In the genomic region with DNA sequence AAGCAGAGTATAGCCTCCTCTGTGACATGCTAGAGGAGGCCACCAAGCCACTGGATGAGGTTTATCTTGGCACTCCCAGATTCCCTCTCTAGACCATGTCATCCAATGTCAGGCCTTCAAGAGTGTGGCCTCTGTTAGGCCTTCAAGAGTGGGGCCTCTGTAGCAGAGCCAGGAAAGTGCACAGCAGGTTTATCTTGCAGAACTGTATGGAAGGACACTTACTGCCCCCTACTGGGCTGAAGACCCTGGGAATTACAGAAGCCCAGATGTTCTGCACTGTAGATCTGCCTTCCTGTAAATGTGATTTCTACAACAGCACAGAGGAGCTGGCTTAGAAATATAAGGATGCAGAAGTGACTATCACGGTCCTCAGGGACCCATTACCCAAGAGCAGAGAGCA, we compare ENCODE assay signal across 9 mouse cellular contexts. TPM values are rescaled to one million over a fixed set of nuclear protein-coding genes. Genes with fewer than 3 reads are reported as not detected.
DNase-seq lines count a peak whose midpoint lies in the region; ATAC-seq and TF ChIP-seq lines count a peak whose summit lies in the region.
"Had no signal": no experiment of that assay in that cellular context is flagged by ENCODE, and none has a peak within 500 bp of the region (broad histone marks: within the 10 kb centered on the region; RNA-seq: fewer than 3 reads in every experiment).

No protein-coding gene starts in this region.

- DNase-seq in A20 (ENCODE audit: low read depth, low spot score) = peak; percentile 54
- DNase-seq in heart, postnatal 4 days = peak; percentile 64
- peak; percentile 9 for DNase-seq in layer of hippocampus, adult 9-11 months
- DNase-seq in lung, postnatal 10 days = peak; percentile 82
- DNase-seq in c-Kit-positive CD71-positive TER-119-positive erythroid progenitor cells, embryonic 14.5 days (ENCODE audit: low spot score) = no peak

- H3K9ac ChIP-seq in stomach, embryonic 14.5 days (replicated peaks; ENCODE audit: low read depth, low read length) = no peak overlapping the region

- no peak overlapping the region for H3K4me2 ChIP-seq in stomach, embryonic 14.5 days (replicated peaks; ENCODE audit: low read depth, low read length)

- no peak overlapping the region for H3K4me3 ChIP-seq in E14TG2a.4 (replicated peaks; ENCODE audit: low read length)
- no peak overlapping the region for H3K4me3 ChIP-seq in cortical plate, adult 2 months (ENCODE audit: insufficient read depth, low read length)
- no peak overlapping the region for H3K4me3 ChIP-seq in stomach, embryonic 14.5 days (ENCODE audit: low read depth, low read length)
- H3K4me3 ChIP-seq: erythroblast, embryonic 14.5 days had no signal

- 0 out of 2 replicates have a peak, but pooled peaks cover 2% of the 10 kb centered on the region for H3K27me3 ChIP-seq in E14TG2a.4 (ENCODE audit: insufficient read depth, low read length)
- H3K27me3 ChIP-seq in stomach, embryonic 14.5 days (ENCODE audit: control insufficient read depth, insufficient read depth, low read length) = no peaks in the 10 kb centered on the region

- H3K27ac ChIP-seq in cortical plate, adult 2 months (ENCODE audit: insufficient read depth, low read length) = no peak overlapping the region
- no peak overlapping the region for H3K27ac ChIP-seq in stomach, embryonic 14.5 days (ENCODE audit: low read length)

- peak; percentile 33; the same call in 1 of the 2 replicates for ATAC-seq in stomach, embryonic 14.5 days (ENCODE audit: insufficient number of reproducible peaks, insufficient read depth, low FRiP score, low read depth)

- no peaks in the 10 kb centered on the region for H3K36me3 ChIP-seq in E14TG2a.4 (ENCODE audit: insufficient read depth, low read length)
- H3K36me3 ChIP-seq in stomach, embryonic 14.5 days (ENCODE audit: control insufficient read depth, insufficient read depth, low read length) = no peaks in the 10 kb centered on the region

- H3K9me3 ChIP-seq in E14TG2a.4 (ENCODE audit: low read length) = no peaks in the 10 kb centered on the region
- no peaks in the 10 kb centered on the region for H3K9me3 ChIP-seq in stomach, embryonic 14.5 days (ENCODE audit: control insufficient read depth, low read depth, low read length)

- 46% methylated on average over 1 of the region's 1 CpGs for WGBS in stomach, embryonic 14.5 days

- peak; percentile 42 for TF ChIP-seq CTCF in E14TG2a.4 (conservative IDR thresholded peaks at IDR 0.05; ENCODE audit: low read length)
- TF ChIP-seq CTCF in cortical plate, adult 2 months (IDR thresholded peaks at IDR 0.05; ENCODE audit: extremely low read depth, insufficient read depth, low read length) = peak; percentile 75

- H3K4me1 ChIP-seq in E14TG2a.4 (replicated peaks; ENCODE audit: low read depth, low read length) = no peaks in the 10 kb centered on the region
- no peaks in the 10 kb centered on the region for H3K4me1 ChIP-seq in cortical plate, adult 2 months (ENCODE audit: control insufficient read depth, insufficient read depth, low read length)
- H3K4me1 ChIP-seq in stomach, embryonic 14.5 days (ENCODE audit: control insufficient read depth, insufficient read depth, low read length) = no peaks in the 10 kb centered on the region

- TF ChIP-seq POLR2A in cortical plate, adult 2 months (IDR thresholded peaks at IDR 0.05; ENCODE audit: extremely low read depth, insufficient read depth, low read length) = no peak

RNA-seq across cellular contexts. Expression of a gene that starts 19.8 kb away (rescaled TPM):
- not detected in 2 replicates for polyA plus RNA-seq in cortical plate, adult 2 months (2012; rRNA removed)
- total RNA-seq in heart, postnatal 4 days (2021) = not detected
- polyA plus RNA-seq in stomach, embryonic 14.5 days (2014; fragmentation: Nextera tagmentation; extraction: Ambion mirVana) = not detected in 2 replicates

RNA-seq across cellular contexts. Expression of a gene that starts 25.3 kb away (rescaled TPM):
- polyA plus RNA-seq in cortical plate, adult 2 months (2012; rRNA removed) = not detected in 2 replicates
- not detected for total RNA-seq in heart, postnatal 4 days (2021)
- polyA plus RNA-seq in stomach, embryonic 14.5 days (2014; fragmentation: Nextera tagmentation; extraction: Ambion mirVana) = not detected in 2 replicates
- polyA plus RNA-seq: erythroblast, embryonic 14.5 days had no signal

RNA-seq across cellular contexts. Expression of a gene that starts 31.7 kb away (rescaled TPM):
- not detected in 2 replicates for polyA plus RNA-seq in cortical plate, adult 2 months (2012; rRNA removed)
- total RNA-seq in heart, postnatal 4 days (2021) = not detected
- polyA plus RNA-seq in stomach, embryonic 14.5 days (2014; fragmentation: Nextera tagmentation; extraction: Ambion mirVana) = not detected in 2 replicates
- polyA plus RNA-seq: erythroblast, embryonic 14.5 days had no signal
